Mouse (Mus musculus) heart, embryonic 12.5 days (tissue): Measurements from ENCODE around the gene Rasgrp3. TPM values are rescaled to one million over a fixed set of nuclear protein-coding genes. Genes with fewer than 3 reads are reported as not detected.
"Not testable (repeated sequence)": the region's sequence is repeated elsewhere in the genome, so short reads cannot be mapped to it uniquely, and the experiment has no call there.

Experiments
- ATAC-seq: fragments of 200-750 bp; cut with Nextera tagmentation; 2 replicates; pipeline ENCODE4 v1.8.0; 2017; ENCODE audit warnings: moderate TSS enrichment, moderate library complexity; ENCODE audit not compliant: insufficient number of reproducible peaks, low FRiP score
- H3K27ac ChIP-seq: fragments of 300-500 bp; sonication (generic); 2 replicates; pipeline ENCODE4 v1.5.1; 2016; ENCODE audit warnings: mild to moderate bottlenecking, moderate library complexity; ENCODE audit not compliant: poor library complexity, severe bottlenecking
- H3K27me3 ChIP-seq: fragments of 300-500 bp; sonication (generic); replicated peaks from 2 replicates; pipeline ENCODE4 v1.6.1; 2016; ENCODE audit warnings: mild to moderate bottlenecking, moderate library complexity
- H3K36me3 ChIP-seq: fragments of 300-500 bp; sonication (generic); 2 replicates; pipeline ENCODE4 v1.6.1; 2016; ENCODE audit warnings: mild to moderate bottlenecking, moderate library complexity
- H3K4me1 ChIP-seq: fragments of 300-500 bp; sonication (generic); replicated peaks from 2 replicates; pipeline ENCODE4 v1.6.1; 2016; ENCODE audit warnings: mild to moderate bottlenecking
- H3K4me2 ChIP-seq: fragments of 300-500 bp; sonication (generic); 2 replicates; pipeline ENCODE4 v1.6.1; 2016; ENCODE audit warnings: mild to moderate bottlenecking, moderate library complexity
- H3K4me3 ChIP-seq: fragments of 300-500 bp; sonication (generic); 2 replicates; pipeline ENCODE4 v1.5.1; 2016; ENCODE audit warnings: mild to moderate bottlenecking
- H3K9ac ChIP-seq: fragments of 300-500 bp; sonication (generic); 2 replicates; pipeline ENCODE4 v1.6.1; 2016; ENCODE audit warnings: mild to moderate bottlenecking, moderate library complexity
- H3K9me3 ChIP-seq: fragments of 300-500 bp; sonication (generic); replicated peaks from 2 replicates; pipeline ENCODE4 v1.6.1; 2016; ENCODE audit warnings: mild to moderate bottlenecking, moderate library complexity
- WGBS: fragments of 180-500 bp; shearing (Covaris S2); methylation state at CpG from one replicate; pipeline ENCODE4 v1.1.7; 2016; 5-methylcytosine and 5-hydroxymethylcytosine counted together
- polyA plus RNA-seq: library from polyadenylated mRNA; unstranded; fragments of >200 nt; fragmentation: Nextera tagmentation; extraction: Ambion mirVana; gene quantifications from 2 replicates; pipeline ENCODE4 v1.2.1, GENCODE M21; 2016

Gene Rasgrp3
- polyA plus RNA-seq, 1 experiment from 2014 or later = 17.1 TPM

DNA sequence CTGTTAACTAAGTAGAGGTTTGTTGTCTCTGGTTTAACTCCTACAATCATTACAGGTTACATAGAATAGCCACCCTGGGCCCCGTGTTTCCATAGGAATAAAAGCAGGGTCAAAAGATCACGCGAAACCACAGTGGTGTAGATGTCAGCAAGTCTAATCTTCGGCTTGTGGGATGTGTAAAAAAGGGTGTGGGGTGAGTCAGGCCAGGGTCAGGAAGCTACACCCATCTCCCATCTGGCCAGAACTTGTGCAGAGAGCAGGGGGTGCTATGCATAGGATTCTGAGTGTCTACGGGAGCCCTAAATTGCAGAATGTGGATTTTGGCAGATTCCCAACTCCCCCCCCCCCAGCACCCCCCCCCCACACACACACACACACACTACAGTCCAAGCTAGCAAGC lies 2.5 kb downstream of the Rasgrp3 start:
- H3K9ac ChIP-seq = no peak overlapping the region
- H3K4me2 ChIP-seq = peak overlapping the region; percentile 48
- H3K36me3 ChIP-seq = no peaks in the 10 kb centered on the region
- 39% methylated on average over 5 of the region's 5 CpGs for WGBS
- no peak overlapping the region for H3K4me3 ChIP-seq
- H3K9me3 ChIP-seq = no peaks in the 10 kb centered on the region
- H3K27ac ChIP-seq = no peak overlapping the region; the same call in 1 of the 2 replicates
- peaks cover 26% of the 10 kb centered on the region for H3K4me1 ChIP-seq
- ATAC-seq = peak; percentile 67; the same call in 1 of the 2 replicates
- no peaks in the 10 kb centered on the region for H3K27me3 ChIP-seq

DNA sequence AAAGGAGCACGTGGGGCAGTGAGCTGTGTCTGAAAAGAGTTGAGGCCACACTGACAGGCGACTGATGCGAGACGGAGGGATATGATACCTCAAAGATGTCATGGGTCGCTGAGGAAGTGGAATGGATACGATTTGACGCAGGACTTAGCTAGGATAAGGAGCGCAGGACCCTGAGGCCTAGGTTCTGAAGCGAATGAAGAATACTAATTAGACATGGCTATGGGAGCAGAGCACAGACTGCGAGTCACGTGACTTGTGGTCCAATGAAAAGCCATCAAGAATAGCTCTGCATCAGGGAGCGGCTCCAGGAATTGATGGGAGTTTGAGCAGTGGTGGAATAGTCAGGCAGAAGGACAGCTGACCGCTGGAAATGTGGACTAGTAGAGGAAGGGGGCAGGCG lies 3.4 kb downstream of the Rasgrp3 start:
- no peak overlapping the region for H3K4me2 ChIP-seq
- ATAC-seq = no peak
- H3K27me3 ChIP-seq = no peaks in the 10 kb centered on the region
- no peak overlapping the region for H3K27ac ChIP-seq
- H3K9ac ChIP-seq = no peak overlapping the region
- H3K36me3 ChIP-seq = no peaks in the 10 kb centered on the region
- H3K4me3 ChIP-seq = no peak overlapping the region
- peaks cover 29% of the 10 kb centered on the region for H3K4me1 ChIP-seq
- 80% methylated on average over 14 of the region's 14 CpGs for WGBS
- no peaks in the 10 kb centered on the region for H3K9me3 ChIP-seq

DNA sequence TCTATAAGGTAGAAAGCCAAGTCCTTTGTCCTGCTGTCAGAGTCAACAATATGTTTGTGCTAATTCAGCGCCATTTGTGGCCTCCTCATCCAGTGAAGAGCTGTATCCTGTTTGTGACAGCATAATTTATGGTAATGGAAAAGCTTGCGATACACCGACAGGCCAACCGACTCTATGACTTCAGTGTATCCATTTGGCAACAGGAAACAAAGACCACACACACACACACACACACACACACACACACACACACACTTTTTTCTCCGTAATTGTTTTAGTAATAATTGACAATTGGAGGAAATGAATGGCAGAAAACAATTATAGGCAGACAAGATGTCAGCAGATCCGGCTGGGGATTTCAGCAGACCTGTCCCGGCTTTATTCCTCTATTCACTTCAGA lies 4.9 kb downstream of the Rasgrp3 start:
- Histone ChIP-seq H3K36me3 (no peaks in the 10 kb centered on the region), H3K9me3 (peaks cover 5% of the 10 kb centered on the region; the same call in 1 of the 2 replicates), H3K4me1 (peaks cover 25% of the 10 kb centered on the region), H3K4me2 (no peak overlapping the region), H3K27me3 (no peaks in the 10 kb centered on the region), H3K9ac (no peak overlapping the region), H3K27ac (peak overlapping the region; percentile 38; the same call in 1 of the 2 replicates), H3K4me3 (no peak overlapping the region)
- WGBS = 69% methylated on average over 7 of the region's 7 CpGs
- ATAC-seq = no peak

DNA sequence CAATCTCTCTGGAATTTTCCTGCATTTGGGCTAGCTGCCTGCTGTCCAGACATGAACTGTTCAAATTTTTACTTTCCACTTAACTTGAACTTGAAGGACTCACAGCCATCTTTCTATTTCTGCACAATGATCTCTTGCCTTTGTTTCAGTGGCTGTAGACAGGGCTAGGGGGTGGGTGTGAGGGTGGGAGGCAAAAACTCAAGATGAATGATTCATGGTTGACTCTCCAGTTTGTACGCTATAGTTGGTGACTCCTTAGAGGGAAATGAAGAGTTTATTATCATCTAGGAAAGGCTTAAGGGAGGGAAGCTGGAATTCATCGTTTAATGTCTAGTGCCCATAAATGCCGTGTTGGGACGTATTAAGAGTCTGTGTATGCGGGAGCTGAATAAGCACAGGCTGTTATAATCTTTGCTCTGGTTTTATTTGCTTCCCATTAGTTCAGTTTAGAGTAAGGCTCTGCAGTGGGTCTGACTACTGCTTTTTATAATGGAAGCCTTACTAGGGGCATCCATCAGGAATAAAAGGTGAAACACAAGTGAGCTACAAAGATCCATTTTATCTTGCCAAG lies 5.6 kb downstream of the Rasgrp3 start:
- H3K4me2 ChIP-seq = no peak overlapping the region
- H3K27ac ChIP-seq = no peak overlapping the region
- no peak for ATAC-seq

DNA sequence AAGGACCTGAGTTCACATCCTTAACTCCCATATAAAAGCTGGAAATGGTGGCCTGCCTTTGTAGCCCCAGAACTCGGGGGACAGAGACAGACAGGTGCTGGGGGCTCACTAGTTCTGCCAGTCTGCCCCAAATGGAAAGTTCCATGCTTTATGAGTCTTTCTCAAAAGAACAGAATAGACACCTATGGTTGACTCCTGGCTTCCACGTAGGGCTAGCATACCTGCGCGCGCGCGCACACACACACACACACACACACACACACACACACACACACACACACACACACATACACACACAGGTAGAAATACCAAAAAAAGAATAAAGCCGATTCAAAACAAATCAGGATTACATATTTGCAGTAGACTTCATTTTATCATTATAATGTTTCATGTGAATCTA lies 6.7 kb downstream of the Rasgrp3 start:
- WGBS = 96% methylated on average over 8 of the region's 8 CpGs
- no peaks in the 10 kb centered on the region for H3K36me3 ChIP-seq
- H3K4me2 ChIP-seq = no peak overlapping the region
- H3K9me3 ChIP-seq = peaks cover 5% of the 10 kb centered on the region; the same call in 1 of the 2 replicates
- H3K4me1 ChIP-seq = peaks cover 22% of the 10 kb centered on the region
- H3K9ac ChIP-seq = no peak overlapping the region
- ATAC-seq = no peak
- H3K27me3 ChIP-seq = no peaks in the 10 kb centered on the region
- H3K27ac ChIP-seq = no peak overlapping the region
- no peak overlapping the region for H3K4me3 ChIP-seq

More for the DNA sequence above, 5.6 kb downstream of the Rasgrp3 start:
- Histone ChIP-seq H3K27me3 (no peaks in the 10 kb centered on the region), H3K4me1 (peaks cover 22% of the 10 kb centered on the region), H3K36me3 (no peaks in the 10 kb centered on the region), H3K9me3 (peaks cover 5% of the 10 kb centered on the region; the same call in 1 of the 2 replicates), H3K4me3 (no peak overlapping the region), H3K9ac (no peak overlapping the region)
- WGBS = 80% methylated on average over 5 of the region's 5 CpGs

DNA sequence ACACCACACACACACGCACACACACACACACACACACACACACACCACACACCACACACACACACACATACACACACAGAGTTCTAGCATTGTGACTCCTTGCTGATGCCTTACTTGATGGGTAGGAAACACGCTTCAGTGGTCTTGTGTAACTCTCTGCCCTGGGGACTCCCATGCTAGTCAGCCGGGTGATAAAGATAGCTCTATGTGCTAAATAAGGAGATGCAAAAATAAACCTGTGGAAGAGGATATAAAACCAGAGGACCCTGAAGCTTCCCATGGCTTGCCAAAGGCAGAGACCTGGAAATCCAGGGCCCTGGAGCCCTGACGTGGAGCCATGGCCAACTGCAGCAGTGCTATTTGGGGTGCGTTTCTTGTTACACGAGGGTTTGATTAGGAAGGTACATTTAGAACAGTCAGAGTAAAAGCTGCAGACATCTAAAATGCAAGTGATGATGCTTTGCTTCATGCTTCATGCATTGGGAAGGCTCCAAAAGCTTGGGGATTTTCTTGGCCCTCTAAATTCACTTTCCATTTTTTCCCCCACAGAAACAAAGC lies 7.4 kb downstream of the Rasgrp3 start:
- Histone ChIP-seq H3K27ac (0 out of 2 replicates have a peak overlapping the region, but pooled peaks have one; percentile 8), H3K36me3 (no peaks in the 10 kb centered on the region), H3K9ac (no peak overlapping the region), H3K4me3 (no peak overlapping the region), H3K4me2 (no peak overlapping the region), H3K4me1 (peaks cover 21% of the 10 kb centered on the region), H3K9me3 (peaks cover 5% of the 10 kb centered on the region; the same call in 1 of the 2 replicates), H3K27me3 (no peaks in the 10 kb centered on the region)
- ATAC-seq = no peak
- 47% methylated on average over 5 of the region's 6 CpGs for WGBS

DNA sequence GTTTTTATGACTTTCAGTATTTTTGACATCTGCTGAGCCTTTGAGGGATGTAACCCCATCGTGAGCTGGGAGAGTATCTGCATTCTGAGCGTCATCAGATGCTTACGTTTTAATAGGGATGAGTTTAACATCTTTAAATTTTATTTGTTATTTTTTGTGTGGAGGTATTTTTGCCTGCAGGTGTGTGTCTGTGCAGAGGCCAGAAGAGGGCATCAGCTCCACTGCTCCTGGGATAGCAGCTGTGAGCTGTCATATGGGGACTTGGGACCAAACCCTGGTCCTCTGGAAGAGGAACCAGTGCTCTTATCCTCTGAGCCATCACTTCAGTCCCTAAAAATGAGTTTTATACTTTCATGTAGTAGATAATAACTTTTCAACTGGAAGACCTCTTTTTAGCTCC lies 12.6 kb downstream of the Rasgrp3 start:
- H3K36me3 ChIP-seq = no peaks in the 10 kb centered on the region
- H3K9me3 ChIP-seq = peaks cover 5% of the 10 kb centered on the region; the same call in 1 of the 2 replicates
- no peak overlapping the region for H3K9ac ChIP-seq
- no peak overlapping the region for H3K4me3 ChIP-seq
- no peak overlapping the region for H3K4me2 ChIP-seq
- WGBS = 81% methylated on average over 3 of the region's 3 CpGs
- peaks cover 5% of the 10 kb centered on the region for H3K4me1 ChIP-seq
- no peaks in the 10 kb centered on the region for H3K27me3 ChIP-seq
- H3K27ac ChIP-seq = no peak overlapping the region
- no peak for ATAC-seq

DNA sequence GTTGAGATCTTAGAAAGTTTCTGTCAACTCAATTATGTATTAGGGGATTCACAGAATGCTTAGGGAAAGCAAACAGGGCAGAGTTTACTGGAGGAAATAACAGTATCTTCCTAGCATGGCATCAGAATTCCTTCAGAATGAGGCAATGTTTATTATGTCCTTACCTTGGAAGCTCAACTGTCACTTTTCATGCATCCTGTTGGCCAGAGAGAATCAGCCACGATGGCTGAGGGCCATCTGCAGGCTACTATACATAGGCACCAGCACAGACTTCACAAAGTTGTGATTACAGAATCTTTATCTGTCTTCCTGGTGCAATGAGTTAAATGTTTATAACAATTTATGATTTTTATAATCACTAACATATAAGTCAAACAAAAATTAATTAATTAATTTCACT lies 13.3 kb downstream of the Rasgrp3 start:
- 43% methylated on average over 1 of the region's 1 CpGs for WGBS
- H3K27me3 ChIP-seq = no peaks in the 10 kb centered on the region
- ATAC-seq = no peak

DNA sequence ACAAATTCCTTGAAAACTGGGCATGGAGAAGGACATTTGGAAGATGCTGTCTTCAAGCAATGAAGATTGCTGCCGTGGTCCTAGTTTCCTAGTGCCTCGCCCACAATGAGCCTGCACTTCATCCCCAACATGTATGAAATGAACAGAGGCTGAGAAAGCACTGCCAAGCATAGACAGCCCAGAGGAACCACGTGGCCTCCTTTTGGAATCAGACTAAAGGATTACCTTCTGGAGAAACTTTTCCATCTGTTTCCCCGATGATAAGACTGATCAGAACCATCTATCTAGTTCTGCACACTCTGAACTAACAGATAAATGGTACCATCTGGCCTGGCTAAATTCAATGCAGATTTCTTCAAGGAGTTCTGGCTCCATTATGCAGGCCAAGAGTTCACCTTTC lies 16.6 kb downstream of the Rasgrp3 start:
- WGBS = 63% methylated on average over 4 of the region's 4 CpGs
- no peak for ATAC-seq
- no peak overlapping the region for H3K27ac ChIP-seq
- H3K4me2 ChIP-seq = no peak overlapping the region
- no peaks in the 10 kb centered on the region; the same call in 1 of the 2 replicates for H3K9me3 ChIP-seq
- H3K4me3 ChIP-seq = no peak overlapping the region
- 0 out of 2 replicates have a peak, but pooled peaks cover 2% of the 10 kb centered on the region for H3K4me1 ChIP-seq
- no peak overlapping the region for H3K9ac ChIP-seq
- H3K27me3 ChIP-seq = no peaks in the 10 kb centered on the region
- H3K36me3 ChIP-seq = no peaks in the 10 kb centered on the region

More for the DNA sequence above, 13.3 kb downstream of the Rasgrp3 start:
- 0 out of 2 replicates have a peak, but pooled peaks cover 2% of the 10 kb centered on the region for H3K4me1 ChIP-seq
- no peak overlapping the region for H3K4me3 ChIP-seq
- H3K36me3 ChIP-seq = no peaks in the 10 kb centered on the region
- H3K9me3 ChIP-seq = peaks cover 5% of the 10 kb centered on the region; the same call in 1 of the 2 replicates
- no peak overlapping the region for H3K27ac ChIP-seq
- H3K9ac ChIP-seq = no peak overlapping the region
- no peak overlapping the region for H3K4me2 ChIP-seq

DNA sequence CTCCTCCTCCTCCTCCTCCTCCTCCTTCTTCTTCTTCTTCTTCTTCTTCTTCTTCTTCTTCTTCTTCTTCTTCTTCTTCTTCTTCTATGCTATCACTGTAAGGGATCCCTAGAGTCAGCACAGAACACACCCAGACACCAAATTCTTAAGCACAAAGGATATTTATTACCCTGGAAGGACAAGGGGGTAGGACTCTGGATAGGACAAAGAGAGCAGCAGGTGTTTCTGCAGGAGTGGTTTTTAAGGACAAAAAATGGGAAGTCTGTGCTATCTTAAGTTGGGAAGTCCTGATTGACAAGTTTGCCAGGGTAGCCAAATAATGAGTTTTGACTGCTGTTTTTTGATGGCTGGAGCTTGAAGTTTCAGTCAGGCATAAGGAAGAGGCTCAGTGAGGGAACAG lies 17.9 kb downstream of the Rasgrp3 start:
- H3K4me2 ChIP-seq = no peak overlapping the region
- no peaks in the 10 kb centered on the region for H3K9me3 ChIP-seq
- H3K27ac ChIP-seq = no peak overlapping the region
- no peak overlapping the region for H3K9ac ChIP-seq
- H3K4me1 ChIP-seq = 0 out of 2 replicates have a peak, but pooled peaks cover 2% of the 10 kb centered on the region
- no peaks in the 10 kb centered on the region for H3K36me3 ChIP-seq
- no peak for ATAC-seq
- H3K27me3 ChIP-seq = no peaks in the 10 kb centered on the region
- no peak overlapping the region for H3K4me3 ChIP-seq

DNA sequence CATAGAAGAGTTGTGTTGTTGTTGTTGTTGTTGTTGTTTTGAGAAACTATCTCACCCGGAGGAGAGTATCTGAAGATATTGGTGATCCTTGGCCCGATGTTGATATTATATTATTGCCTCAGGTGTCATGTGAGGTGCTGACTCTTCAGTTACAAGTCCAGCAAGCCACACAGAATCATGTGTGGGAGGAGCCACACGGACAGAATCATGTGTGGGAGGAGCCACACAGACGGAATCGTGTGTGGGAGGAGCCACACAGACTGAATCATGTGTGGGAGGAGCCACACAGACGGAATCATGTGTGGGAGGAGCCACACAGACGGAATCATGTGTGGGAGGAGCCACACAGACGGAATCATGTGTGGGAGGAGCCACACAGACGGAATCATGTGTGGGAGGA lies 20.4 kb downstream of the Rasgrp3 start:
- not testable (repeated sequence) for H3K4me2 ChIP-seq, H3K27ac ChIP-seq, H3K36me3 ChIP-seq, H3K4me3 ChIP-seq, ATAC-seq, H3K4me1 ChIP-seq, H3K9ac ChIP-seq, H3K9me3 ChIP-seq, H3K27me3 ChIP-seq
- WGBS = 84% methylated on average over 9 of the region's 9 CpGs
